Mouse (Mus musculus): ENCODE measurements around the gene Sema6c. TPM values are rescaled to one million over a fixed set of nuclear protein-coding genes. Genes with fewer than 3 reads are reported as not detected.
"Not testable (repeated sequence)": the region's sequence is repeated elsewhere in the genome, so short reads cannot be mapped to it uniquely, and the experiment has no call there.

Gene Sema6c
- polyA plus RNA-seq, 1 experiment from 2014 or later = 1.3 TPM

DNA sequence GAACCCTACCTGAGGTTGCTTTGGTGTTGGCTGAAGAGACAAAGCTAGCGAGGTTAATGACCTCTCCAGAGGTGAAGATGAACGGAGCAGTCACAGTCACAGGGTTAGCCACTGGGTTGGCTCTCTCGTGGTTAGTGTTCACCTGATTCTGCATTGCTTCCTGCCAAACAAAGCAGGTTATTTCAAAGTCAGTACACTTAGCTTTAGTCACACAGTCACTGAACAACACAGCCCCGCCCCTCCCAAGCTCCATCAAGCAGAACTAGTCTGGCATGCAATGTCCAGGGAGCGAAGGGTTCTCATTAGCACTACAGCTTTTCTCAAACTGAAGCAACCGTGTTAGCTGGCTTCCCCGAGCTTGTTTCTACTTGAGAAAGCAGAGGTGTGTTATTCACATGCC is 39.9 kb downstream of the Sema6c start:
- no peak for DNase-seq (ENCODE audit: low spot score)
- WGBS = 79% methylated on average over 7 of the region's 7 CpGs
- Histone ChIP-seq H3K4me1 (ENCODE audit: insufficient read depth, low read depth, low read length) (no peaks in the 10 kb centered on the region), H3K4me2 (replicated peaks; ENCODE audit: low read depth, low read length) (no peak overlapping the region), H3K27ac (ENCODE audit: low read length) (no peak overlapping the region), H3K27me3 (replicated peaks; ENCODE audit: insufficient read depth, low read length) (no peaks in the 10 kb centered on the region), H3K9ac (replicated peaks; ENCODE audit: low read depth) (no peak overlapping the region), H3K4me3 (ENCODE audit: low read depth, low read length) (no peak overlapping the region), H3K36me3 (ENCODE audit: insufficient read depth, low read length) (peaks cover 51% of the 10 kb centered on the region), H3K9me3 (ENCODE audit: low read length) (no peaks in the 10 kb centered on the region)
- no peak for ATAC-seq
- TF ChIP-seq EP300 (IDR thresholded peaks at IDR 0.05) (no peak), CTCF (IDR thresholded peaks at IDR 0.05) (no peak)

DNA sequence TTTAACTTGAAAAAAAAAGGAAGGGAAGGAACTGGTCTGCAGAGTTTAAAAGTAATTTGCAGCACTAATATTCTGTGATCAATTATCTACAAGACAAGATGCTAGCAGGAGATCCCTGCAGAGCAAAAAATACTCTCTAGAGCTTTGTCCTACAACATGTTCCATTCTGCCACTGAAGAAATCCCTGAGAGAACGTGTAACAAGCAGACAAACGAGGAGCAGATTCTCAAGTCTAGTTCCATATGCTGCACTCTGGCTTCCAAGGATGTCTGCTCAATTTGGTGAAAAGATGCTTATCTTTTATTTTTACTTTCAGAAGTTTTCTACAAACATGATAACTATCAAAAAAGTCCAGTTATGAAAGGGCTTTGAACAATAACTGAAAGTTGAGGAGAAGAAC is 40.3 kb downstream of the Sema6c start:
- ATAC-seq = no peak
- WGBS = 78% methylated on average over 2 of the region's 2 CpGs

DNA sequence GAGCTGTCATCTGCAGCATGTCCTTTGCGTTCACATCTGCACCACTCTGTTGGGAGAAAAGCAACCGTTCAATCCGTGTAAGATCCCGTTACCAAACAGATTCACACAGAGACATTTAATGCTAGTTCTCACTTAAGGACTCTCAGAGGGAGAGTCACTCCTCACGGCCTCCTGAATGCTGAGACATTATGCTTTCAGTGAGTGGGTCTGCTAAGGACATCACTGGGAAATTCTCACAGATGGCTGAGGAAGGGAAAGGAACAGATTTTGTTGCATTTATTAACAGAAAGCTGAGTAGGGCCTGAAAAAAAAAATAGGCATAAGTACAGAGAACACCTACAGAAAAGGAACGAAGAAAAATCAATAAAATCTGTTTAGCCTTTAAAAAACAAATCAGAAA is 43.6 kb downstream of the Sema6c start:
- Histone ChIP-seq H3K4me1 (ENCODE audit: insufficient read depth, low read depth, low read length) (no peaks in the 10 kb centered on the region), H3K9me3 (ENCODE audit: low read length) (no peaks in the 10 kb centered on the region), H3K27ac (ENCODE audit: low read length) (no peak overlapping the region), H3K27me3 (replicated peaks; ENCODE audit: insufficient read depth, low read length) (no peaks in the 10 kb centered on the region), H3K36me3 (ENCODE audit: insufficient read depth, low read length) (peaks cover 53% of the 10 kb centered on the region), H3K4me3 (ENCODE audit: low read depth, low read length) (no peak overlapping the region), H3K4me2 (replicated peaks; ENCODE audit: low read depth, low read length) (no peak overlapping the region), H3K9ac (replicated peaks; ENCODE audit: low read depth) (no peak overlapping the region)
- TF ChIP-seq CTCF (IDR thresholded peaks at IDR 0.05) (no peak), EP300 (IDR thresholded peaks at IDR 0.05) (no peak)
- WGBS = 92% methylated on average over 6 of the region's 6 CpGs
- ATAC-seq = no peak
- DNase-seq (ENCODE audit: low spot score) = no peak

More for the DNA sequence above, 40.3 kb downstream of the Sema6c start:
- no peaks in the 10 kb centered on the region for H3K9me3 ChIP-seq (ENCODE audit: low read length)
- H3K4me3 ChIP-seq (ENCODE audit: low read depth, low read length) = no peak overlapping the region
- TF ChIP-seq EP300 (IDR thresholded peaks at IDR 0.05) = no peak
- no peak for TF ChIP-seq CTCF (IDR thresholded peaks at IDR 0.05)
- no peaks in the 10 kb centered on the region for H3K27me3 ChIP-seq (replicated peaks; ENCODE audit: insufficient read depth, low read length)
- H3K9ac ChIP-seq (replicated peaks; ENCODE audit: low read depth) = no peak overlapping the region
- no peak for DNase-seq (ENCODE audit: low spot score)
- H3K36me3 ChIP-seq (ENCODE audit: insufficient read depth, low read length) = peaks cover 49% of the 10 kb centered on the region
- no peak overlapping the region for H3K27ac ChIP-seq (ENCODE audit: low read length)
- no peak overlapping the region for H3K4me2 ChIP-seq (replicated peaks; ENCODE audit: low read depth, low read length)
- no peaks in the 10 kb centered on the region for H3K4me1 ChIP-seq (ENCODE audit: insufficient read depth, low read depth, low read length)

DNA sequence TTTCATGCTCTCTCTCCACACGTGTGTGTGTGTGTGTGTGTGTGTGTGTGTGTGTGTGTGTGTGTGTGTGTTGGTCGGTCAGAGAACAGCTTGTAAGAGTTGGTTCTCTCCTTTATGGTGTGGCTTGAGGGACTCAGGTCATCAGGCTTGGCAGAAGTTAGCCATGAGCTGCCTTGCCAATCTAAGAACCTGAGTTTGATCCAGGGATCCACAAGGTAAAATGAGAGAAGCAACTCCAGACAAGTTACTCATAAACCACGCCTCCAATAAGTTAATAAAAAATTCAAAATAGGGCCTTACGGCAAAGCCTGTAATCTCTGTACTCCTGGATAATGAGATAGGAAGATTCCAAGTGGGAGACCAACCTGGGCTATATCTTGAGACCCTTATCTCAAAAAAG is 48.0 kb downstream of the Sema6c start:
- DNase-seq (ENCODE audit: low spot score) (no peak), ATAC-seq (no peak)
- Histone ChIP-seq H3K9ac (replicated peaks; ENCODE audit: low read depth) (no peak overlapping the region), H3K4me1 (ENCODE audit: insufficient read depth, low read depth, low read length) (no peaks in the 10 kb centered on the region), H3K4me3 (ENCODE audit: low read depth, low read length) (no peak overlapping the region), H3K9me3 (ENCODE audit: low read length) (no peaks in the 10 kb centered on the region), H3K27me3 (replicated peaks; ENCODE audit: insufficient read depth, low read length) (no peaks in the 10 kb centered on the region), H3K36me3 (ENCODE audit: insufficient read depth, low read length) (peaks cover 17% of the 10 kb centered on the region; the same call in 1 of the 2 replicates), H3K27ac (ENCODE audit: low read length) (no peak overlapping the region), H3K4me2 (replicated peaks; ENCODE audit: low read depth, low read length) (no peak overlapping the region)
- TF ChIP-seq EP300 (IDR thresholded peaks at IDR 0.05) (no peak), CTCF (IDR thresholded peaks at IDR 0.05) (no peak)
- 81% methylated on average over 4 of the region's 4 CpGs for WGBS

DNA sequence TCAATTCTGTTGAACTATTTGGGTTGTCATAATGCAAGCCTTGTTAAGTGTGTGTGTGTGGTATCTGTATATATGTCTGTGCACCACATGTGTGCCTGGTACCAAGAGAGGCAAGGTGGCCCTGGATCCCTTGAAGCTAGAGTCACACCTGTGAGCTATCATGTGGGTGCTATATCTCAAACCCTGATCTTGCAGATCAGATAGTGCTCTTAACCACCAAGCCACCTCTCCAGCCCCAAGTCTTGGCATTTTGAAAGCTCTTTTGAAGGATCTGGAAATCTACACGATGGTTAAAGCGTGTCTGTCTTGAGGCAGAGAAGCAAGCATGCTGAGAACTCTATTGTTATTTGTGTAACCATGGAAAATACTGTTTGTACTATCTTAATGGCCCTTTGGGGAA is 50.3 kb downstream of the Sema6c start:
- WGBS = 87% methylated on average over 2 of the region's 2 CpGs
- Histone ChIP-seq H3K4me3 (ENCODE audit: low read depth, low read length) (no peak overlapping the region), H3K4me1 (ENCODE audit: insufficient read depth, low read depth, low read length) (no peaks in the 10 kb centered on the region), H3K9me3 (ENCODE audit: low read length) (no peaks in the 10 kb centered on the region), H3K36me3 (ENCODE audit: insufficient read depth, low read length) (peaks cover 11% of the 10 kb centered on the region; the same call in 1 of the 2 replicates), H3K27me3 (replicated peaks; ENCODE audit: insufficient read depth, low read length) (no peaks in the 10 kb centered on the region), H3K27ac (ENCODE audit: low read length) (no peak overlapping the region), H3K9ac (replicated peaks; ENCODE audit: low read depth) (no peak overlapping the region), H3K4me2 (replicated peaks; ENCODE audit: low read depth, low read length) (no peak overlapping the region)
- TF ChIP-seq EP300 (IDR thresholded peaks at IDR 0.05) (no peak), CTCF (IDR thresholded peaks at IDR 0.05) (no peak)
- no peak for ATAC-seq
- DNase-seq (ENCODE audit: low spot score) = no peak

DNA sequence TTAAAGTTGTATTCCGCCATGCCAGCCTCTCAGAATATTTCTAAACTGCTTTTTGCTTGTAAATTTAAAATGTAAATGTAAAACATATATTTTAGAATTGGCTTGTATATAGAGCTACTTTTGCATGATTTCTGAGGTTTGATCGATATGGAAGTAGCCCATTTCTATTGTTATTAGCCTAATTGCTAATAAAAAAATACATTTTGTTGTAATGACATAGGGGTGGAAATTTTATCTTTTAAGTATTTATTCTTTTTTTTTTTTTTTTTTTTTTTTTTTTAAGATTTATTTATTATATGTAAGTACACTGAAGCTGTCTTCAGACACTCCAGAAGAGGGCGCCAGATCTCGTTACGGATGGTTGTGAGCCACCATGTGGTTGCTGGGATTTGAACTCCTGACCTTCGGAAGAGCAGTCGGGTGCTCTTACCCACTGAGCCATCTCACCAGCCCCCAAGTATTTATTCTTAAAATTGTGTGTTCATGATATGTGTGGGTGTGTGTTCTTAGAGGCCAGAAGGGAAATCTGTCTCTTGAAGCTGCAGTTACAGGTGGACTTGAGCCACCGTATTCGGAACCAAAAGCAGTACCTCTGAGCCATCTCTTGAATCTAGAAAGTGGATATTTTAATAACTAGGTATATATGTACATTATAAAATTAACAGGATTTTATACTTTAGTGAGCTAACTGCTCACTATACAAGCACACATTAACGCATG is 52.8 kb downstream of the Sema6c start:
- not testable (repeated sequence) for H3K4me2 ChIP-seq (replicated peaks; ENCODE audit: low read depth, low read length); DNase-seq (ENCODE audit: low spot score); H3K27ac ChIP-seq (ENCODE audit: low read length); H3K9ac ChIP-seq (replicated peaks; ENCODE audit: low read depth); H3K27me3 ChIP-seq (replicated peaks; ENCODE audit: insufficient read depth, low read length); H3K4me3 ChIP-seq (ENCODE audit: low read depth, low read length); ATAC-seq; H3K4me1 ChIP-seq (ENCODE audit: insufficient read depth, low read depth, low read length); H3K36me3 ChIP-seq (ENCODE audit: insufficient read depth, low read length); H3K9me3 ChIP-seq (ENCODE audit: low read length)
- WGBS = 90% methylated on average over 7 of the region's 10 CpGs
